Mouse (Mus musculus): ENCODE results near the gene Ski.

Gene Ski

DNA sequence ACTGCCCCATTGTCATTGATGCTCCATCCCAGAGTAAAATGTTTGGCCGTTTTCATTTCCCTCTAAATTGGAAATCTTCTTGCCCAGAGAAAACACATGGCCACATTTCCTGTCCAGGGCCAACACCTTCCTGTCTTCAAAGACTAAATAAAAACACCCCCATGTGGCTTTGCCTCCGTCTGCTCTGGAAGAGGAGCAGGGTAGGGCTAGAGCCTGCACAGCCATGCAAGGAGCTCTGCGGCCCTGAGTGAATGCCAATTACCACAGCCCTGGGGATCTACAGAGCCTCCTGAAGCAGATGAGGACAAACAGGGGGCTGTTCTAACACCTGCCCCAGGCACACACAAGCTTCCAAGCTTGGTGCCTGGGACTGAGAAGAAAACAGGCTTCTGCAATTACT, 46.2 kb downstream of the Ski start:
- peak; percentile 63 for DNase-seq (ENCODE audit: low read depth, low spot score)

- DNase-seq (ENCODE audit: low read depth, low spot score): no peak
These were observed 48.3 kb downstream of the Ski start for GRCm38 (mm10) chr4:155173822-155174785.

GRCm38 (mm10) chr4:155172909-155173821, 49.2 kb downstream of the Ski start:
- peak; percentile 84 for DNase-seq (ENCODE audit: low read depth, low spot score)

- DNase-seq (ENCODE audit: low read depth, low spot score): no peak
These were observed 50.3 kb downstream of the Ski start for GRCm38 (mm10) chr4:155171961-155172533.

- no peak for DNase-seq (ENCODE audit: low read depth, low spot score)
These were observed 51.7 kb downstream of the Ski start for GRCm38 (mm10) chr4:155170614-155171212.

DNA sequence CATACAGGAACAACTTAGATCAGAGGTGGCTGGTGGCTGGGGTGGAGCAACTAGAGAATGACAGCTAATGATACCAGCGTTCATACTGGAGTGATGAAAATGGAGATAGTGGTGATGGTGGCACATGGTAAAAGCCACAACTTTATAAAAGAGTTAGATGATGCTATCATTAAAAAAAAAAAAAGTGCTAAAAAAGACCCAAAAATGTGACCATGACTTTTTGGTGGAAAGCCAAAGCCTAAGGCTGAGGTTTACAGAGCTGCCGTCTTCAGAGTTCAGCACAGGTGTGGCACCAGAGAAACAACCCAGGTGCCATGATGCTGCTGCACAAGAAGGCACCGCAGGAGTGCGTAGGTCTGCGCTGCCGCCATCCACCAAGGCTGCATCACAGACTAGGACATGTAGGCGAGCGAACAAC, 53.5 kb downstream of the Ski start:
- no peak for DNase-seq (ENCODE audit: low read depth, low spot score)

DNA sequence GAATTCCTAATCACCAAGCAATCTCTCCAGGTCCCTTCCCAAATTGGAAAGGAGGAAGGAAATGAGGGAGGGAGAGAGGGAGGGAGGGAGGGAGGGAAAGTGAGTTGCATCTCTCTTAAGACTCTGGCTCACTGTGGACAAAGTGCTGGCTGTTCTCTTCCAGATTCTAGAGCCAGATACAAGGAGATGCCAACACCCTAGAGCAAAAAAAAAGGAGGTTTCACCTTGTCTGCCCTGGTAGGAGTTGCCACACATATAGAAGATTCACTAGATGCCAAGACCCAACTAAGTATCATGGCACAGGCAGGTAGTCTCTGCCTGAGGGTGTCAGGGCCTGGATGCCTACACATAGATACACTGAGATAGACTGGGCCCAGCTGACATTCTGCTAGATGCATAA, 56.5 kb downstream of the Ski start:
- DNase-seq (ENCODE audit: low read depth, low spot score): no peak

DNA sequence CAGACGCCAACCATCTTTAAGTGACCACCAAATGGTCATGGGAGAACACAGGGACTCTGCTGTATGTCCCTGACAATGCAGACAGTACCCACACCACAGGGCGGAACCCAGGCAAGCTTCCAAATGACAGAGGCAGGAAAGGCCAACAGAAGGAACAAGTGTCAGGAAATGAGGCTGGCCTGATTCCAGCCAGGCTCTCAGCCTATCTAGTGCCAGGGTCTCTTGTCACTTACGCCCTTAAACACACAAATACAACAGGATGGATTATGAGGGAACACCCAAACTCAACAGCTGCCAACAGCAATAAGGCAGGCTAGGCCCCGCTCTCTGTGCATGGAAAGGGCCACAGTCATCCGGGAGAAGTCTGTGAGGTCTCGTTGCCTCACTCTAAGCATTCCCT, 57.8 kb downstream of the Ski start:
- DNase-seq (ENCODE audit: low read depth, low spot score): no peak

- no peak for DNase-seq (ENCODE audit: low read depth, low spot score)
These were observed 58.7 kb downstream of the Ski start for GRCm38 (mm10) chr4:155163685-155164084.

GRCm38 (mm10) chr4:155163320-155163651, 59.1 kb downstream of the Ski start:
- no peak for DNase-seq (ENCODE audit: low read depth, low spot score)

- no peak for DNase-seq (ENCODE audit: low read depth, low spot score)
These were observed 59.7 kb downstream of the Ski start for GRCm38 (mm10) chr4:155162433-155163319.

GRCm38 (mm10) chr4:155158543-155158917, 63.9 kb downstream of the Ski start:
- DNase-seq (ENCODE audit: low read depth, low spot score): no peak

DNA sequence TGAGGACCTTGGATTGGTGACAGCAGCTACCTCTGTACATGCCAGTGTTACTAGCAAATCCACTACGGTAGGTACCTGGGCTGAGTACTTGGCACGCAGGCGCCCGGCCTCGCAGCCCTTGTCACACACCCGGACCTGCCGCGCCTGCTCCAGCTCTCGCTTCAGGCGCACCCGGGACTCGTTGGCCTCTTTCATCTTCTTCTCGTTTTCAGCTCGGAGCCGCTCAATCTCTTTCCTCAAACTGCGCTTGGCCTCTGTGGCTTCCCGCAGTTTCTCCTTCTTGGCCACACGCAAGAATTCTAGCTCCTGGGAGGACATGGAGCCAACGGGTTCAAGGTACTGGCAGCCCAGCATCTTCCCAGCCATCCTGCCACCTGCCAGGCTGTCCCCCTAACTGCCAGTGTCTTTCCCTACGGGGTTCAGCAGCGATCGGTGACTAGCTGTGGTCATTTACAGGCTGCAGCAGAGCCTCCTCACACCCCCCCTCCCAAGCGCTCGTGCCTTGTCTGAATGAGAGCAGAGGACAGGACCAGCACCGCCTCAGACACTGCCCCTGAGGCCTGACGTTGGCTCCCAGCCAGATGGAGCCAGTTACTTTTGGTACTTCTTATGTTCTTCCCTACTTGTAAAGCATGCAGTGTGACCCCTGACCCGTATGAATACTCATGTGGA, 64.4 kb downstream of the Ski start:
- DNase-seq (ENCODE audit: low read depth, low spot score): no peak

DNA sequence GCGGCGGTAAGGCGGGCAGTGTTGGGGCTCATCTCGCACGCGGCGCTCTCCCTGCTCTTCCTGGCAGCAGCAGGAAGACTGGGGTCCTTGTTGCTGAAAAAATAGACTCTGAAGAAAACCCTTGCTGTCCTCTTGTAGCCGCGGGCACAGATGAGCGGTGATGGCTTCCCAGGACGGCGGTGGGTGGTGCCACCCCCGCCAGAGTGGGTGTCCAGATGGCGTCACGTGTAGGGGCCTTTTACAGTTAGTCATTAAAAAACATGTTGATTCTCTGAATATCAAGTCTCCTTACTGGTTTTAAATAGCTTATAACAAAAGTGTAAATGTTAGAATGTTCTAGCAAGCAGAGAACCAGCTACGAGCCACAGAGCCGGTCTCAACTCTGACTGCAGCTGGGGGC, 65.7 kb downstream of the Ski start:
- no peak for DNase-seq (ENCODE audit: low read depth, low spot score)

- DNase-seq (ENCODE audit: low read depth, low spot score): no peak
These were observed 67.4 kb downstream of the Ski start for GRCm38 (mm10) chr4:155154986-155155385.

GRCm38 (mm10) chr4:155153389-155154072, 68.9 kb downstream of the Ski start:
- no peak for DNase-seq (ENCODE audit: low read depth, low spot score)

GRCm38 (mm10) chr4:155152476-155152875, 69.9 kb downstream of the Ski start:
- DNase-seq (ENCODE audit: low read depth, low spot score): no peak

DNA sequence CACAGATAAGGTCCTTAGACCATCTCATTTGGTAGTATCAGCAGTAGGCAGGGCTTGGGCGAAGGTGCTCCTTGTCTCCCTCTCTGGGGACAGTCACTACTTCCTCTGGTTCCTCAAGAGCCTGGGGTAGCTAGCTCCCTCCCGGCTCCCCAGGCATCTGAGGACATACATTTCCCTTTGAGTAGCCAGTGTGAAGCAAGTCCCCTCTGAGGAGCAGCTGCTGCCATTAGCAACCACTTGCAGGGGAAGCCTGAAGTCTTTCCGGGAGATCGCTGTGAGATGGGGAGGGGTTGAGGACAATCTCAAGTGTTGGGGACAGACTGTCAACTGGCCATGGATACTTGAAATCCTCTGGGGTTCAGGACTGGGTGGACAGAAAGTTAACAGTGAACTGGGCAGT, 70.5 kb downstream of the Ski start:
- no peak for DNase-seq (ENCODE audit: low read depth, low spot score)

DNA sequence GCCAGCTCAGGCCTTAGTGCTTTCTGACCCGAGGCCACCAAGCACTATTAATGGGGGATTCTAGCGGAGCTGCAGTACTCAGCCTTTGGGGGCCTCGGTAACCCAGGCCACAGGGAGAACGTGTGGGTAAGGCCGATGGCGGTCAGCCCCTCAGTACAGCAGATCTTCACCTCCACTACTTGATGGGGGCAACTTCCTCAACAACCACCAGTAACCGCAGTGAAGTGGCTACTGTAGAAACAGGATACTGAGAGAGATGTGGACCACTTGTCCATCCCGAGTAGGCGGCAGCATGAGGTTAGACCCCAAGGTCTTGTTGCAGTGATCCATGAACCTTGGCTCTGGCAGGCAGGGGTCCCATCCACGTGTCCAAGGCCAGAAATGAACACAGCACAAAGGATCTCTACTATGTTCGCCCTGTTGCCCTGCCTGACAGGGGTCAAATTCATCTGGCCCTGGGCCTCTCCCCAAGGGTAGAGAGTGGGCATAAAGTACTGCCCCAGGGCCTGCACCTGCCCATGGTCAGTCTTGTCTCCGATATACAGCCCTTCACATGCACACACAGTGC, 71.1 kb downstream of the Ski start:
- no peak for DNase-seq (ENCODE audit: low read depth, low spot score)

Data from forelimb bud, embryonic 11.5 days (tissue).